Mouse (Mus musculus): Measurements from ENCODE around the gene Auh. TPM values are rescaled to one million over a fixed set of nuclear protein-coding genes. Genes with fewer than 3 reads are reported as not detected.

Gene Auh
- total and polyA plus RNA-seq, 3 experiments = 17.8 to 36.6 (median 21.3) TPM

DNA sequence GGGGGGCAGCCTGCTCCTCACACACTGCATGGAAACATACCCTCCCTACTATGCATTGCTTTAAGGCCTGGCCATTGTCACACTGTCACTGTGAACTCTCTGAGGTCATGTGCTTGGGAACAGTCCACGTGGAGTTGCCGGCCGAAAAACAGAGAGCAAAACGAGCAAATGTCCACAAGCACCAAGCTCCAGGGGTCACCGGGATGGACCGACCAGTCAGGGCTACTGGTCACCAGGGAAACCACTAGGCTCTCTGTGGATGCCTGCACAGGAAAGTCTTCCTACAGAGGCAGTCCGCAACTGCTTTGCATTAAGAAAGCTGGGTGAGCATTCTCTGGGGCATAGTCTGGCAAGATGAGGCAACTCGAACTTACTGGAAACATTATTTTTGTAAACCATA, 82.0 kb downstream of the Auh start:
- TF ChIP-seq GATA1 (IDR thresholded peaks at IDR 0.05; ENCODE audit: borderline replicate concordance, low read length) = no peak
- TF ChIP-seq CTCF (IDR thresholded peaks at IDR 0.05; ENCODE audit: low read depth, low read length) = no peak
- no peak for TF ChIP-seq GATA2 (IDR thresholded peaks at IDR 0.05; ENCODE audit: borderline replicate concordance, low read depth, low read length)
- TF ChIP-seq TAL1 (conservative IDR thresholded peaks at IDR 0.05; ENCODE audit: low read depth, low read length) = no peak
- Histone ChIP-seq H3K36me3 (replicated peaks) (no peaks in the 10 kb centered on the region), H3K4me1 (ENCODE audit: insufficient read depth, low read depth, low read length) (no peaks in the 10 kb centered on the region), H3K27me3 (ENCODE audit: insufficient read depth, low read length) (no peaks in the 10 kb centered on the region; the same call in 1 of the 2 replicates), H3K4me3 (ENCODE audit: low read depth, low read length) (no peak overlapping the region), H3K9me3 (replicated peaks) (peaks cover 72% of the 10 kb centered on the region)
- ATAC-seq (ENCODE audit: extremely low read depth, insufficient number of reproducible peaks, low FRiP score, poor library complexity, severe bottlenecking) (no peak), DNase-seq (ENCODE audit: low spot score) (no peak)

- no peaks in the 10 kb centered on the region; the same call in 1 of the 2 replicates for H3K27me3 ChIP-seq (ENCODE audit: insufficient read depth, low read length)
- ATAC-seq (ENCODE audit: extremely low read depth, insufficient number of reproducible peaks, low FRiP score, poor library complexity, severe bottlenecking) = no peak
- no peak for DNase-seq (ENCODE audit: low spot score)
- peaks cover 72% of the 10 kb centered on the region for H3K9me3 ChIP-seq (replicated peaks)
- TF ChIP-seq POLR2AphosphoS5 (IDR thresholded peaks at IDR 0.05; ENCODE audit: insufficient replicate concordance, low read depth, low read length) (no peak), TAL1 (conservative IDR thresholded peaks at IDR 0.05; ENCODE audit: low read depth, low read length) (no peak), CTCF (IDR thresholded peaks at IDR 0.05; ENCODE audit: low read depth, low read length) (no peak), GATA2 (IDR thresholded peaks at IDR 0.05; ENCODE audit: borderline replicate concordance, low read depth, low read length) (no peak), GATA1 (IDR thresholded peaks at IDR 0.05; ENCODE audit: borderline replicate concordance, low read length) (no peak)
- H3K4me3 ChIP-seq (ENCODE audit: low read depth, low read length) = no peak overlapping the region
- H3K36me3 ChIP-seq (replicated peaks) = no peaks in the 10 kb centered on the region
- no peaks in the 10 kb centered on the region for H3K4me1 ChIP-seq (ENCODE audit: insufficient read depth, low read depth, low read length)
Measured at GRCm38 (mm10) chr13:52847071-52847470, 82.4 kb downstream of the Auh start.

GRCm38 (mm10) chr13:52845618-52846017, 83.9 kb downstream of the Auh start:
- ATAC-seq (ENCODE audit: extremely low read depth, insufficient number of reproducible peaks, low FRiP score, poor library complexity, severe bottlenecking) (no peak), DNase-seq (ENCODE audit: low spot score) (no peak)
- H3K9me3 ChIP-seq (replicated peaks) = peaks cover 76% of the 10 kb centered on the region
- TF ChIP-seq GATA1 (IDR thresholded peaks at IDR 0.05; ENCODE audit: borderline replicate concordance, low read length) (no peak), GATA2 (IDR thresholded peaks at IDR 0.05; ENCODE audit: borderline replicate concordance, low read depth, low read length) (no peak), TAL1 (conservative IDR thresholded peaks at IDR 0.05; ENCODE audit: low read depth, low read length) (no peak), POLR2AphosphoS5 (IDR thresholded peaks at IDR 0.05; ENCODE audit: insufficient replicate concordance, low read depth, low read length) (no peak), CTCF (IDR thresholded peaks at IDR 0.05; ENCODE audit: low read depth, low read length) (no peak)
- peaks cover 2% of the 10 kb centered on the region for H3K36me3 ChIP-seq (replicated peaks)
- no peaks in the 10 kb centered on the region for H3K4me1 ChIP-seq (ENCODE audit: insufficient read depth, low read depth, low read length)
- no peak overlapping the region for H3K4me3 ChIP-seq (ENCODE audit: low read depth, low read length)
- H3K27me3 ChIP-seq (ENCODE audit: insufficient read depth, low read length) = no peaks in the 10 kb centered on the region; the same call in 1 of the 2 replicates

DNA sequence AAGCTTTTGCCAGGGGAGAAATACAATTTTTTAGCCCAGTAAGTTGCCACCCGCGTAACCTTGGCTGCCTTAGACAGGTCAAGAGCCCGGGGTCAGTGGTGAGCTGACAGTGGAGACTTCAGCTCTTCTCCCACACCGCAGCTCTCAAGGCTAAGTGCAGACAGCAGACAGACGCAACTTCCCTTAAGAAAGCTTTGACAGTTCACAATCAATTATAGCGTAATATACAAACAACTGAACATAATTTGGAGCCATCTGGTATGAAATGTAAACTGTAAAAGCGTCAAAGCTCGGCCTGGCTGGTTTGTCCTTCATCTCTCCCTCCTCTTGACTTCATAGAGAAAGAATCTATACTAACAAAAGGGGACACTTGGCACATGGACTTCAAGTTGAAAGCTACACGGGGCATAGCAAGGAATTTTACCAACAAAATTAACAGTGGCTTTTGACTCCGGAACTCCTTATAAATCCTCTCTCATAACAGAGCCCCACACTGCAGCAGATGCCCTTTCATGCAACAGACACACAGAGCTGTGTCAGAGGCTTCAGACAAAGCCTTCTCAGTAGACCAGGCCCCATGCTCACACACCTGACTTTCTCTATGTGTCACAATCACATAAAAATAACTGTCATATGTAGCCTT, 85.8 kb downstream of the Auh start:
- H3K36me3 ChIP-seq (replicated peaks) = peaks cover 6% of the 10 kb centered on the region
- ATAC-seq (ENCODE audit: extremely low read depth, insufficient number of reproducible peaks, low FRiP score, poor library complexity, severe bottlenecking) (no peak), DNase-seq (ENCODE audit: low spot score) (no peak)
- H3K4me1 ChIP-seq (ENCODE audit: insufficient read depth, low read depth, low read length) = no peaks in the 10 kb centered on the region
- H3K9me3 ChIP-seq (replicated peaks) = peaks cover 64% of the 10 kb centered on the region
- TF ChIP-seq TAL1 (conservative IDR thresholded peaks at IDR 0.05; ENCODE audit: low read depth, low read length) = no peak
- no peak for TF ChIP-seq CTCF (IDR thresholded peaks at IDR 0.05; ENCODE audit: low read depth, low read length)
- no peak for TF ChIP-seq GATA2 (IDR thresholded peaks at IDR 0.05; ENCODE audit: borderline replicate concordance, low read depth, low read length)
- no peak for TF ChIP-seq GATA1 (IDR thresholded peaks at IDR 0.05; ENCODE audit: borderline replicate concordance, low read length)
- TF ChIP-seq POLR2AphosphoS5 (IDR thresholded peaks at IDR 0.05; ENCODE audit: insufficient replicate concordance, low read depth, low read length) = no peak
- no peak overlapping the region for H3K4me3 ChIP-seq (ENCODE audit: low read depth, low read length)
- no peaks in the 10 kb centered on the region for H3K27me3 ChIP-seq (ENCODE audit: insufficient read depth, low read length)

GRCm38 (mm10) chr13:52836231-52836630, 93.2 kb downstream of the Auh start:
- no peak for DNase-seq (ENCODE audit: low spot score)
- Histone ChIP-seq H3K4me3 (ENCODE audit: low read depth, low read length) (no peak overlapping the region), H3K9me3 (replicated peaks) (peaks cover 46% of the 10 kb centered on the region), H3K4me1 (ENCODE audit: insufficient read depth, low read depth, low read length) (no peaks in the 10 kb centered on the region), H3K27me3 (ENCODE audit: insufficient read depth, low read length) (no peaks in the 10 kb centered on the region), H3K36me3 (replicated peaks) (peaks cover 25% of the 10 kb centered on the region)
- no peak for TF ChIP-seq CTCF (IDR thresholded peaks at IDR 0.05; ENCODE audit: low read depth, low read length)
- TF ChIP-seq POLR2AphosphoS5 (IDR thresholded peaks at IDR 0.05; ENCODE audit: insufficient replicate concordance, low read depth, low read length) = no peak
- no peak for TF ChIP-seq GATA1 (IDR thresholded peaks at IDR 0.05; ENCODE audit: borderline replicate concordance, low read length)
- no peak for ATAC-seq (ENCODE audit: extremely low read depth, insufficient number of reproducible peaks, low FRiP score, poor library complexity, severe bottlenecking)

DNA sequence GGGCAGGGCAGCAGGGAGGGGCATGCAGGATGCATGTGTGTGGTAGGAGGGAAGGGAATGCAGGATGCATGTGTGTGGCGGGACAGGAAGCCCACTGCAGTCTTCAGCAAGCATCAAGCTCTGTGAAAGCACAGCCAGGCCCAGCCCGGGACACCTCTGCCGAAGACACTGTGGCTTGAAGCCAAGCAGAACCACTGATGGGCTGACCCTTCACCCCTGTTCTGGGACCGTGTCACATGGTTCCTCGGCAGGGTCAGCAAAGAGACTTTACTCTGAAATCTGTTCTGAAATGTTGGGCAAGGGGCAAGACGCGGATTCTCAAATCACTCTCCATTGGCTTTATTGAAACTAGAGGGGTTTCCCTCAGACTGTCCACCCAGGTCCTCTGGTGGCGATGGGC, 94.9 kb downstream of the Auh start:
- peaks cover 19% of the 10 kb centered on the region for H3K36me3 ChIP-seq (replicated peaks)
- no peaks in the 10 kb centered on the region for H3K4me1 ChIP-seq (ENCODE audit: insufficient read depth, low read depth, low read length)
- H3K27me3 ChIP-seq (ENCODE audit: insufficient read depth, low read length) = no peaks in the 10 kb centered on the region
- ATAC-seq (ENCODE audit: extremely low read depth, insufficient number of reproducible peaks, low FRiP score, poor library complexity, severe bottlenecking) (no peak), DNase-seq (ENCODE audit: low spot score) (no peak)
- H3K9me3 ChIP-seq (replicated peaks) = peaks cover 52% of the 10 kb centered on the region
- H3K4me3 ChIP-seq (ENCODE audit: low read depth, low read length) = no peak overlapping the region
- TF ChIP-seq GATA2 (IDR thresholded peaks at IDR 0.05; ENCODE audit: borderline replicate concordance, low read depth, low read length) (no peak), CTCF (IDR thresholded peaks at IDR 0.05; ENCODE audit: low read depth, low read length) (no peak), POLR2AphosphoS5 (IDR thresholded peaks at IDR 0.05; ENCODE audit: insufficient replicate concordance, low read depth, low read length) (no peak), GATA1 (IDR thresholded peaks at IDR 0.05; ENCODE audit: borderline replicate concordance, low read length) (no peak), TAL1 (conservative IDR thresholded peaks at IDR 0.05; ENCODE audit: low read depth, low read length) (no peak)

Data from G1E (cell line).